Mouse (Mus musculus) monocyte, adult 5-6 weeks (primary cell): ENCODE measurements around the gene Zic1. TPM values are rescaled to one million over a fixed set of nuclear protein-coding genes. Genes with fewer than 3 reads are reported as not detected.

Source experiments
- ATAC-seq: fragments of 153-309, 156-312 bp; replicated peaks from 2 replicates; pipeline ENCODE4 v1.8.0; 2017; ENCODE audit warnings: mild to moderate bottlenecking; ENCODE audit not compliant: low TSS enrichment, insufficient number of reproducible peaks, severe bottlenecking, poor library complexity, low FRiP score
- total RNA-seq: library from RNA; stranded (forward); fragments of 200-1000, 200-491, 200-594 nt; gene quantifications from 3 replicates; pipeline ENCODE4 v1.2.3, GENCODE M21; 2017

Zic1 gene
- total RNA-seq, 1 experiment from 2014 or later = not detected

DNA sequence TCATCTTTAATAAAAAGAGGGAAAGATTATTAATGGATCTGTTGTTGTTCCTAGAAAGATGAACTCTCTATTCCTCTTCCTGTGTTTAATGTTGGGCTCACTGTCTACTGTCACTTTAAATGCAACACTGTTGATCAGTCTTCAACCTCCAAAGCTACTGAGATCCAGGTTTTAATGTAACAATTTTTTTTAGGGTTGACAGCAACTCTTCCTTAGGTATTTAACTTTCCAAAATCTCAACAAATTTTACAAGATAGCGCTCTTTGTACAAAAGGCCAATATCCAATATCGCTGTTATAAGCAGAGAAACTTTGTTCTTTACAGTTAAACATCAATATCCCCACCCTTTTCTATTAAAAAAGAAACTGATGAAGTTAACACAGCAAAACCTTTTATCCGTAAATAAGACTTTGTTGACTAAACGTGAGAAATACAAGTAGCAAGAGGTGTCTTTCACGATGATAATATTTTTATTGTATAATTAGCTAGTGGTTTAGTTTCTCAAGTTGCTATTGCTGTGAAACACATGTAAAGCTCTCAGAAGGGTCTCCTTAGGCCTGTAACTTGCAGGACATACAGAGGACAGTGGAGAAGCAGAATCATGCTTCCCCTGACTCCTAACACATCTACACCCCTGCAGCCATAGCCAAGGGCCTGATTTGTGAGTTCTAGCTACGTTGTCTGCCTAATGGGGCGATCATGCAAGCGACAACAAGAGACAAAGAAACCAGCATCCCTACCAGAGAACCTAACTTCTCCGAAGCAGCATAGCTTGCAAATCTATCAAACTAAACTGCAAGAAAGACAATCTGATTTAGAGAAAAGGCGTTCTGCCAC lies 6.5 kb downstream of the Zic1 start:
- ATAC-seq = no peak

DNA sequence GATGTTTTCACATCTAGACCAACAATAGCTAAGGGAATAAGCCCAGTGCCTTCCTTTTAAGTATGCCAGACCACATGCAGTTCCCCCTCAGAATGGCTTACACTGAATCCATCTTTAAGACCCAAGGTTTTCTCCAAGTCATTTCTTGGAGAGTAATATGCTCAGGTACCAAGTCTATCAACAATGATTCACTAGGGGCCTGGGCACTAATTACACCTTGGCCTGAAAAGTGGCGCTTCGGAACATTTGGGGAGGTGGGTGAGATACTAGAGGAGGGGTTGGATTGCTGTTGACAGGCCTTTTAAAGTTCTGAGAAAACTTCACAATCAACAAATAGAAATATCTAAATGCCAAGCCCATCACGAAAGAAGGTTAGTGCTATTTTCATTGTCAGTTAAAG lies 8.3 kb downstream of the Zic1 start:
- ATAC-seq = no peak

DNA sequence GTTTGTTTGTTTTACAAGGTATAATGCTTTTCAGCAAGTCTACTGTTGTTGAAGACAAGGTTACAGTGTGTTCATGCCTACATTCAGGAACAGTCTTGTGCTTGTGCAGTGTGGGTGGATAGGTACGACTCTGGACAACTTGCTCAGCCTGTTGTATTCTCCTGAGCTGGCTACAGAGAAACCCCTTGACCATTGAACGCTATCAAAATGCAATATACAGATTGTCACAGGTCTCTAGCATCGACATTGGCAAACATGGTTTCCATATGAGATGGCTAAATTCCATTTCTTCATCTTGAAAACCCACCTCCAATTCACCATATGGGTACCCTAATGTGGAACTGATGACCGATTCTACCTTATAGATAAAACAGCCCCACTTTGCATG lies 9.3 kb downstream of the Zic1 start:
- ATAC-seq = no peak

DNA sequence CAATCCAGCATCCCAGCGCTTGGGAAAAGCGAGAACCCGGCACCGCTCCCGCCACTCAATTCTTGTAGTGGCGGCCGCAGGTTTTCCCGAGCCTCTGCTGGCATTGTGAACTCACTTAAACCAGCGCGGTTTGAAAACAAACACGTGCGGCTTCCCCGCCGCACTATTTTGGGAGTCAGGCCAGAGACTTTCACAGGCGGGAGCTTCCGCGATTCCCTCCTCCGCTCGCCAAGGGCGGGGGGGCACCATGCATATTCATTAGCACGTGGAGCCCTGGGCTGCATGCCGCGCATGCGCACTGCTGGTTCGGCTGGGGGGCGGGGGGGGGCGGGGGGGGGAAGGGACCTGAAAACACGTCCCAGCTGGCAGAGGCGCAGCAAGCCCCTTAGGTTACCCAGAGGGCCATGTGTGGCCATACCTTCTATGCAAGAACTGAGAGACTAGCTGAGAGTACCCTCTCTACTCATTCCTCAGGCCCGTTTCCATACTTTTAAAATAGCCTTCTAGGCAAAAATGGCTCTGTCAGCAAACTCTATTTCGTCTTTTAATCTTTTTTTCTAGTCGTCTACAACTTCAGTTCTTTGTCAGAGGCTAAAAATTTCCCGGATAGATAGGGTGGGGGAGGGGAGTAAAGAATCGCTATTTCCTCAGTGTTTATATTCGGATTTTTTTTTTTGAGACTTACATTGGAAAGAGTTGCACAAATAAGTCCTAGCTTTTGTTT lies 9.8 kb downstream of the Zic1 start:
- no peak for ATAC-seq

DNA sequence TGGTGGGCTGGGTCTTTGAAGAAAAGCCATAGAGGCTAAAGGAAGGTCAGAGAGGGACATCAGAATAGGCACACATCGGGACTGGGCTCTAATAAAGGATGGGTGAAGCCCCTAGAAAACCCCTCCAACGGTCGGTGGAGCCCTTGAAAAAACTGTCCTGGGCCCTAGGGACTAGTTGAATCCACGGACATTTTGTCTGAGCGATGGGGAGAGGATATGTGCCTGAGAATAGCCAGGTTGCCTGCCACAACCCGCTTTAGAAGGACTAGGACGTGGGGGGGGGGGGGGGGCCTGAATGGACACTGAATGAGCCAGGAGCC lies 10.4 kb downstream of the Zic1 start:
- no peak for ATAC-seq

DNA sequence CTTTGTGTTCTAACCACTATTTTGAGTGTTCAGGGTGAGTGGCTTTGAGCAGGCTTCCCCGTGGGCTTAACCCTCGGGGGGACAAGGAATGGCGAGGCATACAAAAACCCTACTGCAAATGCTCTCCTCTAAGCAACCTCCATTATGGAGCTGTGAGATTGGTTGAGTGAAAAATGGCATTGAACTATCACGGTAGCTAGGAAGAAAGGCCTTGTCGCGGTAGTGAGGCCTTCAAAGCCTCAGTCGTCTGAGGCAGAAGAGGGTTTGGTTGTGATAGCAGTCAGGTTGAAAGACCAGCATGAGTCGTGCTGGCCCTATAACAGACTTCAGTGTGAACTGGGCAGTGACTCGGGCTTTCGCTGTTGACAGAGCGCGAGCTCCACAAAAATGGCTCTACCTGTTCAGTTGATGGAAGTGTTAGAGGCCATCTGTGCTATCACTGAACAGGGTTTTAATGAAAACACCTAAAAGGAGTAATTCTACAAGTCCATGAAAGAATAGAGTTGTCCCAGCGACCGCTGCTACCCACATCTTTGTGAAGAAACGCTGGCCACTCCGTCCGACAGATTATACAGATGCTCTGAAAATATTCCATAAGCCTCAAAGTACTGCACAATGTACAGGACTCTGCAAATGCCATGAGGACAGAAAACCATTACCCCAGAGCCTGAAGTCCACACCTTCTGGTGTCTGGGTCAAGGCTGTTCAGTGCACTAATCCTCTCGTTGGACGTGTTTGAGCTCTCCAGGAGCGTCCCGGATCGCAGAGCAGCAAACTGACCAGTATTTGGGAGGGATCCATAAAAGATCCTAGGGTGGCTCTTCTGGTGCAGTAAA lies 11.0 kb downstream of the Zic1 start:
- no peak for ATAC-seq

DNA sequence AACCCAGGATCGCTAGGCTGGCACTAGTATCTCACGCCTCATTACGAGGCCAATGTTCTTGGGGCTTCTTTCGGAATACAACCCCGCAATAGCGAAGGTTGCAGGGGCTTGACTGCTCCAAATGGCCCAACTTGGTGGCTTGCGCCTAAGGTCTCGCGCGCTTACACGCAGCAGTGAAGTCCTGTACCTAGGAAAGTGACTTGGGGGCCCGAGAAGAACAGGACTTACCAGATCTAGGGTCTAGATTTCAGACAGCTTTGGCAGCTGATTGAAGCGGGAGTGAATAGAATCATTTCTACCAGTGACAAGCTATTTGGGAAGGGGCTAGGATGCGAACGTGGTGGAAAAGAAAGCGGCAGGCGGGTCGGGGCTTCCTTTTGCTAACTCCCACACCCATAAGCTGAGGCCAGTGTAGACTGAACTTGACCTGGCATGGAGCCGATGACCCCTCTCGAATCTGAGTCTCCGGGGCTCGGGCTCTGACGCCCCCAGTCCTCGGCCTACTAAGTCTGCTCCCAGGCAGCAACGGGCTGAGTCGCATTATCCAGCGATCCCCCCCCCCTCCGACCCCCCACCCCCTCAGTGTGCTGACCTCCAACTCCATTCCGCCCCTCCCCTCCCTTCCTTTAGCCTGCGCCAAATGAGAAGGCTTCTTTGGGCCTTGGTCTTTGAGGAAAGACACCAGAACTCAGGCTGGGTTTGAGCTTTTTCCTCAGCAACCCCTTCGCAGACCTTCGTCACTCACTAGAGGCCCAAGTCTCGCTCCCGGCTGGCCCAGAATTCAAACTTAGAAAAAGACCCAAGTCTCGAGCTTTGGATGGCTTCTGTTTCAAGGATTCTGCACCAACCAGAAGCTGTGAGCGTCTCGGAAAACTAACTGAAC lies 11.8 kb downstream of the Zic1 start:
- ATAC-seq = no peak

DNA sequence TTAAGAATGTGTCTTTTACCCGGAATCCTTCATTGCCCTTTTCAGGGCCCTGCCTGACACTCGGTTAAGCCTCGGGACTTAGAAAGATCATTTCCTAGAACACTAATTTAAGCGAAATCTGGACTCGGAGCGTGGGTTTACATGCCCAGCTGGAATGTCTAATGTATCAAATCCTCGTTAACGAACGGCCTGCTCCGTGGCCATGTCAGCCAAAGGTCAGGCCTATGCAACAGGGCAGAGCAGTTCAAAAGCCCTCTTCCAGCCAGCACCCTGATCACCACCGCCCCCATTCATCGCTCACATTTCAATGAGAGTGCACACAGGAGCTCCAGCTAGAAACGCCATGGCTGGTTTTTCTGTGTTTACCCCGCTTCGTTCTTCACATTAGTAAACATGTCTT lies 12.8 kb downstream of the Zic1 start:
- no peak for ATAC-seq

DNA sequence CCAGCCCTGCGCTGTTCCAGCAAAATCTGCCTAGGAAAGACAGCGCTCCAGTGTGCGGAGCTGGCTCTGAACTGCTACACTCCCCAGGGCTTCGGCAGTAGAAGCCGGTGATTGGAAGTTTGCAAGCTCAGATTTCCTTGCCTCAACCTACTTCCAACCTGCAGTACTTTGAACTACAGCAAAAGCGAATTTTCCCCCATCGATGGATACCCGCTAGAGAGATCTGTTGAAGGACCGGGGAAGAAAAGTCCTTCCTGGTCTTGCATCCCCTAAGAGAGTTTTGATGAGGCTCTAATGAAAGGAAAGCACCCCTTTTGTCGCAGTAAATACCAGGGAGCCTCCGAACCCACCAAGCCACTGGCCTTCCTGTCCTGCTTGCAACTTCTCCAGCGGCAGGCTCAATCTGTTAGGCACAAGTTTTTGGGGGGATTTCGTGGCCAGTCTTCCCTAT lies 13.6 kb downstream of the Zic1 start:
- no peak for ATAC-seq

DNA sequence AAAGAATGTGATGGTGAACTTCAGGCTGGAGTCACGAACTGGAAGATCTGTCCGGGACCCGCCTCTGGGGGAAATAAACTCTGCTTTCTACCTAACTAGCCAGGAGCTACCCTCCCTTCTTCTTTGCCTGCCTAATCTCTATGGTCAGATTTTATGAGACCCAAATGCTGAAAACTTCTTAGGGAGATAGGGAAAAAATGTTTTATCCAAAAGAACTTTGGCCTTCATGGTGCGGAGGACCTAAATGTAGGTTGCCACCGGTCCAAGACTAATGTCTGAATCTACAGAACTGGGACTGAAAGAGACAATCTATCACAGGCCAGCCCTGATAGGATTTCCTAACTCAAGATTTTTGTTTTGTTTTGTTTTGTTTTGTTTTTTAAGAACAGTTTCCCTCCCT lies 14.2 kb downstream of the Zic1 start:
- ATAC-seq = no peak

DNA sequence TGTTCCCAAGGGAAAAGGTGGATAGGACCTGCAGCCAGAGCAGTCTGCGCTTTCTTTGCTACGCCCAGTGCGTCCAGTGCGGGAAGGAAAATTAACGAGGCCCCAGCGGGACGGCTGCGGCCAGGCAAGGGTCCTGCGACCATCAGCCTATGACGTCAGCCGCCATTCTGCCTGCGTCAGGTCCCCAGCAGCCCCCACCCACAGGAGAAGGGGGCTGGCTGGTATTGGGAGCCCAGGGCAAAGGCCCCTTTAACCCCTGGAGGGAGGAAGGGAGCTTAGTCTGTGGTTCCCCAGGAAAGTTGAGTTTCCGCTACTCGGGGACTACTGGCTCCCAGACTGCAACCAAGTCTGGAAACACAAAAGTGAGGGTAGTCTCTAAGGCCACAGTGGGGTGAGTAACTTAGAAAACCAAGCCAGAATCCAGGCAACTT lies 14.7 kb downstream of the Zic1 start:
- 0 out of 2 replicates have a peak, but pooled peaks have one; percentile 22 for ATAC-seq

DNA sequence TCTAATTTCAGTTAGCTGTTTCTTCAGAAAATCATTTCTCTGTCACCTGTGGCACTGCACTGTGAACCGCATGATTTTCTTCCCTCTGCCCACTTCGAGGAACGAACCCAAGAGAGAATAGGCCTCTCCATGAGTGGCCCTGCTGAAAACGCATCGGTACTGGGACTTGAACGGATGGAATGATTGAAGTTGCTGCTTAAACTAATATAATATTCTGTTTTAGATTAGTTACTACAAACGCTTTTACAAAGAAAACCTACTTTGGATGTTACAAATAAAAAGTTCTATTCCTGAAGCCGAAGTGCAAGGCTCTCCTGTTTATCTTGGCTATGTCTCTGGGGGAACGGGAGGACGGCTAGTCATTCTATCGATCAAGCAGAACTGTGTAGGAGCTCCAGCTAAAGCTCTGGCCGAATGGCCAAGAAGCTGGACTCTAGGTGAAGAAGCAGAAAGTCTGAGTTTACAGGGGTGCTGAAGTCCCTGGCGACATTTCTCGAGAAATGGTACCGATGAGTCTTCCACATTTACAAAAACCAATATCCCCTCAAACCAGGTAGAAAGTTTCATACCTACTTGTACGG lies 15.3 kb downstream of the Zic1 start:
- ATAC-seq = no peak

DNA sequence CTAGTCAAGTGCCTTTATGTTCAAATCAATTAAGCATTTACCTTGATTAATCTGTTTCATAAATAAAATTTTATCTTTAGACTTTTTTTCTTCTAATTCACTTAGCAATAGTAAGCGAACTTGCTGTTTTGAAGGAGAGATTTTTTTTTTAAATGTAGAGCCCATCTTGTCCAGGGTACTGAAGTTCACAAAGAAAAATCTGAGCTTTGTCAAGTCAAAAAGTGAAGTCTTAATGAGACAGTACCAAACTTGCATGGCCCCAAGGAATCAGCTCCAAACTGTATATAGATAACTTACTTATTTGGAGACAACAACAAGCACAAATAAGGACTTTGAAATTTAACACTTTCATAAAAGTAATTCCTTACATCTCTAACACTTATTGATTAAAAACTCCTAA lies 16.9 kb downstream of the Zic1 start:
- ATAC-seq = no peak

DNA sequence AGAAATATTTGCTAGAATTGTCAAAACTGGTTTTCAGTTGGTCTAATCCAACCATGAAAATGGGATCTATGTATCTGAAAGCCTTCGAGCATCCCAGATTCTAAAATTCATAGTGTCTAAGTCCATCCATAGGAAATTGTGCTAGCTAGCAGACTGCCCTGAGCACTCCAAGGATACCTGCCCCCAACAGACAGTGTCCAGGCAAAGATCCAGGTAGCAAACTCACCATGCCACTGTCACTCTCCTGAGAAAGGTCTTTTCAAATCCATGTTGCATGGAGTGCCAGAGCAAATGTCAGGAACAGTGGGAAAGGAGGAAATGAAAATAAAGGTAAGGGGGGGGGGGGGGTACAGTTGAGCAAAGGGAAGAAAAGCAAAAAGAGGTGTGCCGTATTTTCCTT lies 18.0 kb downstream of the Zic1 start:
- no peak for ATAC-seq

Other genes with a start within 250 kb of the Zic1 start
- gene Zic4, start 3.4 kb downstream of the Zic1 start, total RNA-seq = not detected in 3 replicates